Mouse (Mus musculus) G1E (cell line): ENCODE measurements around the gene Tada1. TPM values are rescaled to one million over a fixed set of nuclear protein-coding genes. Genes with fewer than 3 reads are reported as not detected.

Experiments used
- ATAC-seq: 2 replicates; pipeline ENCODE4 v1.8.0; 2016; ENCODE audit warnings: mild to moderate bottlenecking; ENCODE audit not compliant: insufficient number of reproducible peaks, poor library complexity, low FRiP score, severe bottlenecking; ENCODE audit errors: extremely low read depth
- DNase-seq: peaks from one replicate; pipeline ENCODE4 v3.0.0; 2012; ENCODE audit warnings: low spot score
- H3K27me3 ChIP-seq: 2 replicates; pipeline ENCODE4 v1.6.1; 2012; ENCODE audit warnings: mild to moderate bottlenecking, low read length, inconsistent platforms; ENCODE audit not compliant: insufficient read depth
- H3K36me3 ChIP-seq: replicated peaks from 2 replicates; pipeline ENCODE3; 2012; ENCODE audit warnings: mild to moderate bottlenecking, inconsistent platforms
- H3K4me1 ChIP-seq: 2 replicates; pipeline ENCODE4 v1.6.1; 2012; ENCODE audit warnings: low read depth, low read length, inconsistent platforms, mixed read lengths; ENCODE audit not compliant: insufficient read depth
- H3K4me3 ChIP-seq: 2 replicates; pipeline ENCODE4 v1.5.1; 2012; ENCODE audit warnings: low read depth, mild to moderate bottlenecking, inconsistent platforms, low read length, moderate library complexity, mixed read lengths
- H3K9me3 ChIP-seq: replicated peaks from 2 replicates; pipeline ENCODE4 v1.6.1; 2012; ENCODE audit warnings: inconsistent platforms
- CTCF ChIP-seq: IDR thresholded peaks from 2 replicates; pipeline ENCODE4 v1.5.1; 2012; ENCODE audit warnings: low read depth, low read length, inconsistent platforms, mixed read lengths
- GATA1 ChIP-seq: IDR thresholded peaks from 2 replicates; pipeline ENCODE4 v1.6.1; 2012; ENCODE audit warnings: borderline replicate concordance, low read length, inconsistent platforms, mixed read lengths
- GATA2 ChIP-seq: IDR thresholded peaks from 2 replicates; pipeline ENCODE4 v1.6.1; 2012; ENCODE audit warnings: low read depth, low read length, inconsistent platforms, borderline replicate concordance
- POLR2AphosphoS5 ChIP-seq: IDR thresholded peaks from 2 replicates; pipeline ENCODE4 v1.6.1; 2012; ENCODE audit warnings: low read depth, low read length, inconsistent platforms; ENCODE audit not compliant: insufficient replicate concordance
- TAL1 ChIP-seq: conservative IDR thresholded peaks from 2 replicates; pipeline ENCODE4 v1.6.1; 2012; ENCODE audit warnings: low read depth, low read length, inconsistent platforms, mixed read lengths
- polyA plus RNA-seq: library from polyadenylated mRNA; stranded (reverse); fragments of >175 nt; gene quantifications from 2 replicates; pipeline ENCODE4 v1.2.3, GENCODE M21; 2012
- total RNA-seq, 2 experiments: library from RNA; stranded (forward) in 1 of 2; stranded (reverse) in 1 of 2; fragments of 200-1000 nt in 1 of 2; fragments of >200 nt in 1 of 2; fragmentation: Nextera tagmentation in 1 of 2; gene quantifications; 2 replicates each; pipeline ENCODE4 v1.2.3; 2014 to 2017

The Tada1 gene
- total and polyA plus RNA-seq, 3 experiments: 18.3 to 41.3 (median 27.8) TPM

- no peaks in the 10 kb centered on the region for H3K36me3 ChIP-seq
- no peaks in the 10 kb centered on the region for H3K4me1 ChIP-seq
- no peak for ATAC-seq
- TF ChIP-seq GATA2 (no peak), TAL1 (no peak), CTCF (no peak), GATA1 (no peak), POLR2AphosphoS5 (no peak)
- H3K27me3 ChIP-seq: peaks cover 7% of the 10 kb centered on the region
- H3K4me3 ChIP-seq: no peak overlapping the region
- no peak for DNase-seq
- no peaks in the 10 kb centered on the region for H3K9me3 ChIP-seq
Measured at GRCm38 (mm10) chr1:166360896-166361295, 18.0 kb upstream of the Tada1 start.

- no peaks in the 10 kb centered on the region for H3K36me3 ChIP-seq
- H3K9me3 ChIP-seq: no peaks in the 10 kb centered on the region
- no peaks in the 10 kb centered on the region for H3K4me1 ChIP-seq
- ATAC-seq (no peak), DNase-seq (no peak)
- H3K27me3 ChIP-seq: peaks cover 7% of the 10 kb centered on the region
- H3K4me3 ChIP-seq: no peak overlapping the region
- TF ChIP-seq POLR2AphosphoS5 (no peak), GATA2 (no peak), CTCF (no peak), TAL1 (no peak), GATA1 (no peak)
Measured at GRCm38 (mm10) chr1:166361842-166362241, 17.1 kb upstream of the Tada1 start.

- ATAC-seq (no peak), DNase-seq (no peak)
- TF ChIP-seq GATA1 (no peak), TAL1 (no peak)
- Histone ChIP-seq H3K9me3 (no peaks in the 10 kb centered on the region), H3K4me1 (no peaks in the 10 kb centered on the region), H3K36me3 (no peaks in the 10 kb centered on the region), H3K27me3 (peaks cover 7% of the 10 kb centered on the region), H3K4me3 (no peak overlapping the region)
Measured at GRCm38 (mm10) chr1:166362659-166363058, 16.2 kb upstream of the Tada1 start.

- peaks cover 7% of the 10 kb centered on the region for H3K27me3 ChIP-seq
Measured at GRCm38 (mm10) chr1:166363122-166363521, 15.8 kb upstream of the Tada1 start.

GRCm38 (mm10) chr1:166377171-166377570 lies 1.7 kb upstream of the Tada1 start:
- TF ChIP-seq GATA1 (no peak), CTCF (no peak), TAL1 (no peak), POLR2AphosphoS5 (no peak), GATA2 (no peak)
- H3K9me3 ChIP-seq: 0 out of 2 replicates have a peak, but pooled peaks cover 4% of the 10 kb centered on the region
- no peak for DNase-seq
- no peak overlapping the region for H3K4me3 ChIP-seq
- H3K36me3 ChIP-seq: peaks cover 12% of the 10 kb centered on the region
- peaks cover 23% of the 10 kb centered on the region for H3K4me1 ChIP-seq
- H3K27me3 ChIP-seq: no peaks in the 10 kb centered on the region
- no peak for ATAC-seq

More at GRCm38 (mm10) chr1:166363122-166363521, 15.8 kb upstream of the Tada1 start:
- no peak for DNase-seq
- Histone ChIP-seq H3K4me1 (no peaks in the 10 kb centered on the region), H3K9me3 (no peaks in the 10 kb centered on the region), H3K4me3 (no peak overlapping the region), H3K36me3 (no peaks in the 10 kb centered on the region)
- TF ChIP-seq CTCF (no peak), TAL1 (no peak), GATA2 (no peak), GATA1 (no peak)
- no peak for ATAC-seq

GRCm38 (mm10) chr1:166378431-166379012 lies 375 bp upstream of the Tada1 start:
- ATAC-seq: no peak
- peak overlapping the region; percentile 83 for H3K4me3 ChIP-seq
- H3K4me1 ChIP-seq: peaks cover 28% of the 10 kb centered on the region
- no peaks in the 10 kb centered on the region for H3K27me3 ChIP-seq
- peaks cover 25% of the 10 kb centered on the region for H3K36me3 ChIP-seq
- no peak for DNase-seq
- TF ChIP-seq CTCF (no peak), GATA2 (no peak), POLR2AphosphoS5 (no peak), TAL1 (no peak), GATA1 (no peak)
- H3K9me3 ChIP-seq: 0 out of 2 replicates have a peak, but pooled peaks cover 4% of the 10 kb centered on the region
